Mouse (Mus musculus) ovary, postnatal 14 days (tissue): ENCODE results near the gene 6030408B16Rik.

Source experiments
- DNase-seq: peaks from one replicate; pipeline ENCODE4 v3.0.0; 2022; ENCODE audit warnings: low spot score

6030408B16Rik gene

DNA sequence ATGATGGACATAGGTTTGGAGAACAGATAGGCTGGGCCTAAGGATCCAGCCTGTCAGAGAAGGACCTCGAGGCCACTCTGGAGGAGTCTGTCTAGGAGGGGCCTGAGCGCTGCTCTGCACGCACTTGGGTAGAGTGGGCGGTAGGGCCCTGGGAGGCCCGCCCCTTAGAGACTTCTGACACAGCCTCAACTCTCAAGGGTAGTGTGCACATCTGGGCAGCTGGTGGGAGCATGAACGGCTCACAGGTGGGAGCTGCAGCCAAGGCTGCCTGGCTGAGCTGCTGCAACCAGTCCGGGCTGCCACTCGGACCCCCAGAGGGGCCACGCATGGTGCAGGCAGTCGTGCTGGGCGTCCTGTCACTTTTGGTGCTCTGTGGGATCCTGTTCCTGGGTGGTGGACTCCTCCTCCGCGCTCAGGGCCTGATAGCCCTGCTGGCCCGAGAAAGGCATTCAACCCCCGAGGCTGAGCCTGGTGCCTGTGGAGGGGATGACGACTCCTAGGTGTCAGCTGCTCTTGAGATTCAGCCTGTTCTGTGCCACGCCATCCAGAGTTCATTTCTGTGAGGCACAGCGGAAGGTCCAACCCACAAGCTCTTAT lies at the start of gene 6030408B16Rik:
6030408B16Rik (plus strand) TSS at position 188 of the 597 bp plus-strand sequence.
- DNase-seq = no peak

DNA sequence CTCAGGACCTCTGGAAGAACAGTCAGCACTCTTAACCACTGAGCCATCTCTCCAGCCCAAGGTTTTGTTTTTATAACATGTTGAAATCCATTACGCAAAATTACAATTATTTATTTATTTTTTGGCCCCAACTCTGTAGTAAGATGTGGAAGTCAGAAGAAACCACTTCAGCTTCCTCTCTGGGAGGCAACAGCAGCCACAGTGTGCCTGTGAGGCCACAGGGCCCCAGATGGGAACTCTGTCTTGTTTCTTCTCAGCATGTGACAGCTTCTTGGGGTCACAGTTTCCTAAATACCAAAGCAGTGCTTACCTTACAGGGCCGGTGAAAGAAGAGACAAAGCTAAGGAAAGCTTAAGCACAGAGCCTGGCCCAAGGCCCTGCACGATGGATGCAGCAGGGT lies 49.0 kb upstream of the 6030408B16Rik start:
- no peak for DNase-seq

DNA sequence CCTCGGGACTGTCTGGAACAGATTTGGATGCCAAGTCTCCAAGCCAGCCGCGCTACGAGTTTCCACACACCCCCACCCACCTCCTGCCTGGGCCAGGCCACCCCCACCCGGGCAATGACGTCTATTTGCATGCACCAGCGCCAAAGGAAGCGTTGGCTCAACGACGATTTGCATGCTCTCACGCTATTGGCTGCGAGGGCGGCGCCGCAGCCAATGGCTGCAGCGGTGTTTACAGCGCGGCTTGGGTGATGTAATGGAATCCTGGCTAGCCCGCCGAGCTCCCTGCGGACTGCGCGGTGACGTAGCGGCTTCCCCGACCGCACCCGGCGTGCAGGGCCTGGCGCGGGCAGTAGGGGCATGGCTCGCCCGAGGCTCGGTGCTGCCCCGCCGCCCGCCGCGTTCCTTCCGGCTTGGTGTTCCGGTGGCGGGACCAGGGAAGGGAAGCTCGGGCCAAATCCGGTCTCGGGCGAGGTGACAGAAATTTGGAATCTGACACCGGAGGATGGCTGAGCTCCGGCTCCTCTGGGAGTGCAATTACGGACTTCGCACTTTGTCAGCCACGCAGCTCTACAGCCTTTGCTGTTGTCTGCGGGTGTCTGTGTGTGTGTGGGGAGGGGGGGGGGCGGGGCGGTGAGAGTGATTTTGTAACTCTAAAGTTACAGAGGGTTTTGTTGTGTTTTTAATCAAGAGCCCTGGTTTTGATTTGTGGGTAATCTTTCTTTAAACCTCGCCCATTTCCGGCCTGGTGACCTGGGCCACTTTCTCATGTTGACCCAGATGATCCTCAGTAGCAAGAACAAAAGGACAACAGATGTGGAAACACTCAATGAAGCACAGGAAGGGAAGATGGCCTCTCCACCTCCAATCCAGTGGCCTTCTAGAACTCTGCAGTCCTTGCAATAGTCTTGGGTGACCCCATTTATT lies 46.5 kb upstream of the 6030408B16Rik start:
- DNase-seq = peak; percentile 89

- no peak for DNase-seq
Measured at GRCm38 (mm10) chr15:101247155-101247498, 45.9 kb upstream of the 6030408B16Rik start.

DNA sequence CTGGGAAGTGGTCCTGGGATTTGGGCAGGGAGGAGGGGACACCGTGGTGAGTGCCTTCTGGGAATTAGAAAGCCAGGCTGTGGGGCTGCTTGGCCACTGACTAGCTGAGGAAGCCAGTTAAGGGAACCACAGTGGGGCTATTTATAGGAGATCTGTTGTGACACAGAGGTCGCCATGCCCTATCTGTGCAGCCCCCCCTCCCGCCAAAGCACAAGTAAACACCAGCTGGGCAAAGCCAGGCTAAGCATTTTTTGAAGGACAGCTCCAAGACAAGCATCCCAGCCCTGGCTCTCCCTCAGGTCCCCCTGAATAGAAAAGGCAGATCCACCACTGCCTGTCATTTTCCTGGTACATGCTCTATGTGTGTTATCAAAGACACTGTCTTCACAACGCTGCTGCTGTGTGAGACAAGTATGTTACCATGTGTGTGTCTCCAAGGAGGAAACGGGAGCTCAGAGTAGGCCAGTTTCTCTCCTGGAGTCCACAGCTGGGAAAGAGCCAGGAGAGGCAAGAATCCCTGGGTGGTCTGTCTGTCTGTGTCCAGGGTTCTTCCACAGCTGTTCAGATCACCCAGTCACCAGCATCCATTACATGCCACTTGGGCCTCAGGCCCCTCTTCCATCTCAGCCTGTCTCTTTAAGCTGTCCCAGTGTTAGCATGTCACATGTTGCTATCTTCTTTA lies 44.8 kb upstream of the 6030408B16Rik start:
- DNase-seq = no peak

- no peak for DNase-seq
Measured at GRCm38 (mm10) chr15:101250220-101250800, 42.7 kb upstream of the 6030408B16Rik start.

DNA sequence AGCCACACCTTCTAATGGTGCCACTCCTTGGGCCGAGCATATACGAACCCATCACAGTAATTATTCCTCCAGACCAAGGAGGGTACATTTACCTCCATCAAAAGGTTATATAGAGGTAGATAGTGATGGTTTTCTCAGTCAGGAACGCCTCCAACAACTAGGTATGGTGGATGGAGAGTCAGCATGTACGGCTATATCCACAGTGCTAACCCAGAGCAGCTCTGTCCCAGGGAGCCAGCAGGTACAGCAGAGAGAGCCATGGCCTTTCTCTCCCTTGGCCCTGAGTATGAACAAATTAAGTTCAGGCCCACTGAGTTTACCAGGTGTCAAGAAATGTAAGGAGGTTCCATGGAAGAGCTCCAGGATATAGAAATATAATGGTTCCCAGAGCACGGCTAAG lies 41.1 kb upstream of the 6030408B16Rik start:
- no peak for DNase-seq

GRCm38 (mm10) chr15:101252614-101253013 lies 40.4 kb upstream of the 6030408B16Rik start:
- DNase-seq = no peak

DNA sequence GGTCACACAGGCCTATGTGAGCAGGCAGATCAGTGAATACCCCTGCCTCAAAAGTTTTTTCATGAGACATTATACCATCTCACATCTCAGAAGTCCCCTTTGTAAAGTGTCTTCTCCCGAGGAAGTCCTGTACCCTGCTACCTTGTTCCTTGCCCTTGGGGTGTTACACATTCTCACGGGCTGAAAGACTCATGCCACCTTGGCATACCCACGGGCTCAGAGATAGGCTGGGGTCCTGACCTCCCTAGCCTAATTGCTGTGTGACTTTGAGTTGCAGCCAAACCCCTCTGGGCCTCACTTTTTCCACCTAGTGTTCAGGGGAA lies 39.5 kb upstream of the 6030408B16Rik start:
- DNase-seq = no peak

GRCm38 (mm10) chr15:101253886-101254795 lies 38.9 kb upstream of the 6030408B16Rik start, which contains the start of gene Nr4a1:
Gene Nr4a1 (plus strand): TSS chr15:101254269.
- DNase-seq = no peak

GRCm38 (mm10) chr15:101255842-101256462 lies 37.1 kb upstream of the 6030408B16Rik start:
- no peak for DNase-seq

DNA sequence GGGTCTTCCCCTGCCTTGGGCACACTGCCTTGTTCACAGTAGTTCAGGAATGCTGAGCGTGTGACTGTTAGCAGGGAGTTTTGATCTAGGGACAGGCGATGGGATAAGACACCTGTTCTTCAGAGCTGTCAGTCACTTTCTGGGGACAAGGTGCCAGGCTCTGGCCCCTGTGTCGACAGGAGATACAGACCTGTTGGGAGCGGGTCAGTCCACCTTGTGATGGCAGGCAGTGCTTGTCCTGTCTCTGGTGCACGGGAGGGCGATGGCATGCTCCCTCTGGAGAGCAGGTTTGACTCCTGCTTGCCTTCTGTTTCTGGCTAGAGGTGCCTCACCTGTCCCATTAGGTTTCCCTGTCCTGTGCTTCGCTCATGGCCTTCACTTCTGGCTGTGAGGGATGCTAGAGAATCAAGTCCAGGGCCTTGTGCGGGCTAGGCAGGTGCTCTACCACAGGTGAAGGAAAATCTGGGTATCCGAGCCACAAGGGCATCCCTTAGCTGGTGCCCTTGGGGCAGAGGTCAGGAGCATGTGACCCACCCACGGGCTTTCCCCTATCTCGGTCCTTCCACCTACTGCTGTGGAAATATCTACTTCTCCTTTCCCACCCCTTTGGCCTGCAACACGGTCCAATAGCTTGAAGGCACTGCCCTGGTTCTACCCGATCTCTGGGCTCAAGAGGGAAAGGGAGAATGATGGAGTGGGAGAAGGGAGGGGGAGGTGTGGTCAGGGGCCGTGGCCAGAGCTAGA lies 36.4 kb upstream of the 6030408B16Rik start:
- no peak for DNase-seq

GRCm38 (mm10) chr15:101258420-101258819 lies 34.6 kb upstream of the 6030408B16Rik start:
- DNase-seq = no peak

DNA sequence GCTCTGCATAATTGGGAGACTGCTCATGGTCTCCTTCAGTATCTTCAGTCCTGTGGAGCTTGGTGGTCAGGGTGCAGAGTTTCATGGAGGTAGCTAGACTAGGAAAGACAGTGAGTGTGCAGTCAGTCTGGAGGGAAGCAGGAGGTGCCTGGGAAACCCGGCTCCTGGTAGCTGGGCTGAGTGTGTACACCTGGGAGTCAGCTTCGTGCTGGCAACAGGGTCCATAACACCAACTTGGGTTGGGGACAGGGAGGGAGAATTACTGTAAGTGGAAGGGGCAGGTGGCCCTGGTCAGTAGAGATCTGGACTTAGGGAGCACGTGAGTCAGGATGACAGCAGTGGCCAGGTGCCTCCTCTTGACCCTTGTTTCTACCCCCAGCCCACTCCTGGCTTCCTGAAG lies 33.1 kb upstream of the 6030408B16Rik start:
- no peak for DNase-seq

DNA sequence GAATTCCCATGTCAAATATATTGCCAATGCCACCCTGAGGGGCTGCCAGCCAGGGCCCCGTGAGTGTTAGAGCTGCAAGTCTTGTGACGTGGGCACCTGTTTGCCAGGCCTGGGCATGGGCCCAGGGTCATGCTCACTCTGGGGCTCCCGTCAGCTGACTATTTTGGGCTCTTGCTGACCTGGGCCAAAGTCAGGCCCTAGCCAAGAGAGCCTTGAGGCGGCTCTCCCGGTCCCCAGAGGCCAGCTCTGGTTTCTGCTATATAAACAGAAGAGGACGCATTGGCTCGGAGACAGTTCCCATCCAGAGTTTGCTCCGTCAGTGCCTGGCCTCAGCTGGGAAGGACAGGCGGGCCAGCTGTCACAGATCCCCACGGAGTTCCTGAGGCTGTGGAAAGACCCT lies 32.6 kb upstream of the 6030408B16Rik start:
- DNase-seq = no peak

DNA sequence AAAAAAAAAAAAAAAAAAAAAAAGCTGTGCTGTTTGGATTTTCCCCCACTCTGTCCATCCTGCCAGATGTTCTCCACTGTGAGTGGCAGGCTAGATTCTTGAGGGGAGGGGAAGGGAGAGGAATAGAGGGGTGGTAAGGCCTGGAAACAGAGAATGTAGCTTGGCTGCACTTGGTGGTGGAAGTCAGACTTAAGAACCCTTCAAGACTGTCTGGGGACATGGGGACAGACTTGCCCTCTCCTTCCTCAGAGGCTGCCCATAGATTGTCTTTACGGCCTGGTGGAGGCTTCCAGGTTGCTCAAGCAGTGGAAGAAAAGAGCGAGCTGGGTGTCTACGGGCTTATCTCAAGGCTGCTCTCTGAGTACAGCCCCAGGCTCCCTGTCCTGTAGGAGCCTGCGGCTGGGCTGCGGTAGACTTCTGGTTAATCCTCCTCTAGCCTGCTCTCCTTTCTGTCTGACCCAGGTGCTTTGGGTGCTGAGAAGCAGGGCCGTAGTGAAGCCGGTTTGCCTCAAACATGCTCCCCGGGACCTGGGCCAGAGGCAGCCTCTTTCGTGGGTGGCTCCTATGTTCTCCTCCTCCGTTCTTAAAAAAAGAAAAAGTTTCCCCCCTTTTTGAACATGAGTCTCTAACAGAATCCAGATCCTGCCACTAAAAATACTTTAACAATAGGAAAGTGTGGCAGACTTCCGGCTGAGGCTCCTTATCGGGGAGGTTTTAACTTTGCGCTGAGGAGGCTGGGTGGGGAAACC lies 32.0 kb upstream of the 6030408B16Rik start:
- DNase-seq = no peak

GRCm38 (mm10) chr15:101262502-101262901 lies 30.5 kb upstream of the 6030408B16Rik start:
- DNase-seq = no peak

- peak; percentile 86 for DNase-seq
Measured at GRCm38 (mm10) chr15:101266132-101266963, 26.7 kb upstream of the 6030408B16Rik start.
